Mouse (Mus musculus) lung, postnatal 0 days (tissue): Measurements from ENCODE around the gene Zfp704. TPM values are rescaled to one million over a fixed set of nuclear protein-coding genes. Genes with fewer than 3 reads are reported as not detected.

Experiments used
- ATAC-seq: fragments of 200-750 bp; cut with Nextera tagmentation; 2 replicates; pipeline ENCODE4 v1.8.0; 2017; ENCODE audit warnings: moderate library complexity
- DNase-seq: peaks from one replicate; pipeline ENCODE4 v3.0.0-alpha.2; 2016; ENCODE audit warnings: low spot score
- H3K27ac ChIP-seq: fragments of 300-500 bp; sonication (generic); 2 replicates; pipeline ENCODE4 v1.5.1; 2014; ENCODE audit warnings: antibody characterized with exemption, mild to moderate bottlenecking, low read length, mixed read lengths
- H3K27me3 ChIP-seq: fragments of 300-500 bp; sonication (generic); replicated peaks from 2 replicates; pipeline ENCODE4 v1.6.1; 2014; ENCODE audit warnings: low read length, mixed read lengths; ENCODE audit not compliant: insufficient read depth
- H3K36me3 ChIP-seq: fragments of 300-500 bp; sonication (generic); 2 replicates; pipeline ENCODE4 v1.6.1; 2014; ENCODE audit warnings: low read length, mixed read lengths; ENCODE audit not compliant: insufficient read depth
- H3K4me1 ChIP-seq: fragments of 300-500 bp; sonication (generic); 2 replicates; pipeline ENCODE4 v1.6.1; 2014; ENCODE audit warnings: antibody characterized with exemption, low read depth, low read length, mixed read lengths; ENCODE audit not compliant: insufficient read depth
- H3K4me2 ChIP-seq: fragments of 300-500 bp; sonication (generic); replicated peaks from 2 replicates; pipeline ENCODE4 v1.6.1; 2014; ENCODE audit warnings: low read depth, mild to moderate bottlenecking, low read length, moderate library complexity, mixed read lengths
- H3K4me3 ChIP-seq: fragments of 300-500 bp; sonication (generic); 2 replicates; pipeline ENCODE4 v1.5.1; 2014; ENCODE audit warnings: low read depth, low read length
- H3K9ac ChIP-seq: fragments of 300-500 bp; sonication (generic); replicated peaks from 2 replicates; pipeline ENCODE4 v1.6.1; 2014; ENCODE audit warnings: low read depth, mild to moderate bottlenecking
- H3K9me3 ChIP-seq: fragments of 300-500 bp; sonication (generic); 2 replicates; pipeline ENCODE4 v1.6.1; 2016; ENCODE audit warnings: low read length, mixed read lengths
- CTCF ChIP-seq: IDR thresholded peaks from 2 replicates; pipeline ENCODE4 v1.5.1; 2016; ENCODE audit warnings: antibody characterized with exemption, mild to moderate bottlenecking
- EP300 ChIP-seq: IDR thresholded peaks from 2 replicates; pipeline ENCODE4 v1.6.1; 2016; ENCODE audit warnings: antibody characterized with exemption, mild to moderate bottlenecking, control low read depth
- WGBS: fragments of 180-500 bp; shearing (Covaris S2); extraction: QIAGEN DNeasy Blood & Tissue Kit; methylation state at CpG from one replicate; pipeline ENCODE4 v1.1.7; 2014; 5-methylcytosine and 5-hydroxymethylcytosine counted together
- polyA plus RNA-seq: library from polyadenylated mRNA; unstranded; fragments of >200 nt; fragmentation: Nextera tagmentation; extraction: Ambion mirVana; gene quantifications from 2 replicates; pipeline ENCODE4 v1.2.1, GENCODE M21; 2015

Gene Zfp704
- polyA plus RNA-seq, 1 experiment from 2014 or later = 5.9 TPM

- WGBS = 85% methylated on average over 4 of the region's 4 CpGs
- DNase-seq = no peak
- H3K9me3 ChIP-seq = no peaks in the 10 kb centered on the region
- H3K4me3 ChIP-seq = no peak overlapping the region
- no peaks in the 10 kb centered on the region for H3K4me1 ChIP-seq
- no peaks in the 10 kb centered on the region for H3K27me3 ChIP-seq
- H3K9ac ChIP-seq = no peak overlapping the region
- ATAC-seq = no peak
- TF ChIP-seq EP300 (no peak), CTCF (no peak)
- no peaks in the 10 kb centered on the region for H3K36me3 ChIP-seq
- H3K4me2 ChIP-seq = no peak overlapping the region
- H3K27ac ChIP-seq = no peak overlapping the region
Measured at GRCm38 (mm10) chr3:9588635-9589034, 21.2 kb downstream of the Zfp704 start.

- Histone ChIP-seq H3K27ac (no peak overlapping the region), H3K27me3 (no peaks in the 10 kb centered on the region), H3K4me2 (no peak overlapping the region), H3K4me1 (no peaks in the 10 kb centered on the region), H3K9ac (no peak overlapping the region), H3K9me3 (no peaks in the 10 kb centered on the region), H3K36me3 (no peaks in the 10 kb centered on the region), H3K4me3 (no peak overlapping the region)
- 89% methylated on average over 7 of the region's 7 CpGs for WGBS
- TF ChIP-seq CTCF = no peak
- no peak for TF ChIP-seq EP300
- no peak for ATAC-seq
- no peak for DNase-seq
Measured at GRCm38 (mm10) chr3:9587304-9587703, 22.6 kb downstream of the Zfp704 start.

GRCm38 (mm10) chr3:9583516-9583915 is 26.4 kb downstream of the Zfp704 start:
- Histone ChIP-seq H3K27ac (no peak overlapping the region), H3K36me3 (no peaks in the 10 kb centered on the region), H3K4me3 (no peak overlapping the region), H3K4me1 (peaks cover 15% of the 10 kb centered on the region; the same call in 1 of the 2 replicates), H3K9ac (no peak overlapping the region), H3K4me2 (no peak overlapping the region), H3K27me3 (no peaks in the 10 kb centered on the region), H3K9me3 (no peaks in the 10 kb centered on the region)
- no peak for DNase-seq
- TF ChIP-seq EP300 = no peak
- ATAC-seq = no peak
- 61% methylated on average over 2 of the region's 2 CpGs for WGBS

GRCm38 (mm10) chr3:9580952-9581798 is 28.7 kb downstream of the Zfp704 start:
- H3K36me3 ChIP-seq = no peaks in the 10 kb centered on the region
- H3K4me2 ChIP-seq = no peak overlapping the region
- no peak overlapping the region for H3K4me3 ChIP-seq
- no peaks in the 10 kb centered on the region for H3K27me3 ChIP-seq
- H3K9ac ChIP-seq = no peak overlapping the region
- peaks cover 15% of the 10 kb centered on the region; the same call in 1 of the 2 replicates for H3K4me1 ChIP-seq
- H3K27ac ChIP-seq = no peak overlapping the region
- H3K9me3 ChIP-seq = no peaks in the 10 kb centered on the region
- TF ChIP-seq CTCF = no peak
- TF ChIP-seq EP300 = no peak; the same call in 1 of the 2 replicates
- ATAC-seq (peak; percentile 79), DNase-seq (peak; percentile 78)
- 62% methylated on average over 14 of the region's 14 CpGs for WGBS

- DNase-seq (no peak), ATAC-seq (no peak)
- H3K9ac ChIP-seq = no peak overlapping the region
- H3K4me3 ChIP-seq = no peak overlapping the region
- WGBS = 84% methylated on average over 3 of the region's 3 CpGs
- no peak overlapping the region for H3K27ac ChIP-seq
- H3K4me2 ChIP-seq = no peak overlapping the region
- H3K27me3 ChIP-seq = no peaks in the 10 kb centered on the region
- H3K9me3 ChIP-seq = no peaks in the 10 kb centered on the region
- peaks cover 15% of the 10 kb centered on the region; the same call in 1 of the 2 replicates for H3K4me1 ChIP-seq
- H3K36me3 ChIP-seq = no peaks in the 10 kb centered on the region
- TF ChIP-seq EP300 = no peak
Measured at GRCm38 (mm10) chr3:9580102-9580501, 29.8 kb downstream of the Zfp704 start.

GRCm38 (mm10) chr3:9579028-9579643 is 30.7 kb downstream of the Zfp704 start:
- TF ChIP-seq CTCF = no peak
- TF ChIP-seq EP300 = 0 out of 2 replicates have a peak, but pooled peaks have one; percentile 24
- Histone ChIP-seq H3K4me2 (no peak overlapping the region), H3K4me3 (no peak overlapping the region), H3K27ac (no peak overlapping the region), H3K36me3 (no peaks in the 10 kb centered on the region), H3K9ac (no peak overlapping the region), H3K9me3 (no peaks in the 10 kb centered on the region), H3K4me1 (peaks cover 19% of the 10 kb centered on the region; the same call in 1 of the 2 replicates), H3K27me3 (no peaks in the 10 kb centered on the region)
- DNase-seq (peak; percentile 52), ATAC-seq (peak; percentile 51)
- 24% methylated on average over 4 of the region's 4 CpGs for WGBS
